Mouse (Mus musculus): ENCODE measurements around the gene Hbb-bs.
"Not testable (repeated sequence)": the region's sequence is repeated elsewhere in the genome, so short reads cannot be mapped to it uniquely, and the experiment has no call there.

Hbb-bs gene

DNA sequence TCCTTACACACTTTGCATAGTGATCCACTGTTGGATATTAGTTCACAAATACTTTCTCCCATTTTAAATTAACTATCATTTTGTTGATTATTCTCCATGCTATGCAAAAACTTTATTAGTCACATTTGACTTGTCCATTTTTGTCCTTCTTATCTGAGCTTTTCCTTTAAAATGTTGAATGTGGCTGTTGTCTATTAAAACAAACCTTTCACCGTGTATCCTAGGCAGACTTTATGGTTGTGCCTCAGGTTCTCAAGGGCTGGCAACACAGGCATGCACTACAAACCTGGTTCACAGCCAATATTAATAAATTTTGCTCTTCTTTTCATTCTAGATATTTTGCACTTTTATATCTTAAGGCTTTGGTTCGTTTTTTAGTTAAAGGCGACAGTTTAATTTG is 17.1 kb downstream of the Hbb-bs start:
- no peak for DNase-seq

DNA sequence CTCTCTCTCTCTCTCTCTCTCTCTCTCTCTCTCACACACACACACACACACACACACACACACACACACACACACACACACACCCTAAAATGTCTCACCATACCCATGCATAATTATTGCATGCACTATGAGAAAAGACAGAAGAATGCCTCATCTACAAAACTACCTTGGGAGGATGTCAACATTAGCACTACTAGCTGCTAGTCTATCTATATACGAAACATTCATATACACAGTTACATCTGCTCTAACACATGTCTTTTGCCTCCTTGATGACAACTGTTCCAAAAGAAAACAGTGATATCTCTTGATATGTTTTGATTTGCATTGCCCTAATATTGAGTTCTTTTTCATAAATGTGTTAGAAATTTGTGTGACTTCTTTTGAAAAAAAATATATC is 17.6 kb downstream of the Hbb-bs start:
- no peak for DNase-seq

DNA sequence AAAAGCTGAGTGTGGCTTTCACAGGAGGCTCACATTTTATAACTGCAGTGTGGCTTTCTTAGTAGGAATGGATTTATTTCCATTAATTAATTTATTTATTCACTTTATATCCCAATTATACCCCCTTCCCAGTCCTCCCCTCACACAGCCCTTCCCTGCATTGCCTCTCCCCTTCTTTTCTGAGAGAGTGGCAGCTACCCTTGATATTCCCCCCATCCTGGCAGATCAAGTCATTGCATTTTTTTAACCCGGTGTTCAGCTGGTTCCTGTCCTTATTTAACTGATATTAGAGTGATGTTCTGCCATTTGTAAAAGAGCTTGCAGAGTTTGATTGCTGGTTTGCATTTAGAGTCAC is 18.1 kb downstream of the Hbb-bs start:
- DNase-seq = no peak

DNA sequence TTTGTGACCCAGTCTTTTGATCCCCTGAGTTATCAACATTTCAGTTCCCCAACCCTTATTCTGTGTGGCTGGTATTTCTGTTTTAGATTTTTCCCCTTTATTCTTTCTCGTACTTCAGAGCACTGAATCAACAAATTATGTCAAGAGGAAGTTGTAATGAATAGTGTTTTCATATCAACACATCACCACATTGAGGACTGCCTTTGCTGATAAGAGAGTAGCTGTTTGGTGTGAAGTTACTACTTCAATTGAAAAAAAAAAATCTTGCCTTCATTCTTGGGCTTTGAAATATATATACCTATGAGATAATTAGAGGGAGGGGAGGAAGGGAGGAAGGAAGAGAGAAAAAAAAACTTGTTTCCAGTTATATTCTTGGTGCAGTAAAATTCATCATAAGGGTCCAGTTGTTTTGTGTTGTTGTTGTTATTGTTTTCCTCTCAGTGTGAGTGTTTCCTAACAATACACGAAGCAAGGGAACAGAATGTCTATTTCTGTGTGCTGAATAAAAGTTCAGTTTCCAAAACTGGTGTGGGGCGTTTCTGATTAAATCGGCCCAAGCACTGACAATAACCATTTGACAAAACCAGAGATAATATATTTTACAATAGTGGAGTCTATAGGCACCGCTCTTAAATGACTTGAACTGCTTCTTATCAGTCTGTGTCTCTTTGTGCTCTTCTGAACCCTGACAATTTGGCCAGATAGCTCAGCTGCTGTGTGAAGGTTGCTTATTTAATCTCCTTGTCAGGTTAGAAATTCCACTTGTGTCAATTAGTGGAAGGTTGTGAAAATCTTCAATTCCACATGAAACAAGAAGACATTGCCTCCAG is 18.7 kb downstream of the Hbb-bs start:
- no peak for DNase-seq

DNA sequence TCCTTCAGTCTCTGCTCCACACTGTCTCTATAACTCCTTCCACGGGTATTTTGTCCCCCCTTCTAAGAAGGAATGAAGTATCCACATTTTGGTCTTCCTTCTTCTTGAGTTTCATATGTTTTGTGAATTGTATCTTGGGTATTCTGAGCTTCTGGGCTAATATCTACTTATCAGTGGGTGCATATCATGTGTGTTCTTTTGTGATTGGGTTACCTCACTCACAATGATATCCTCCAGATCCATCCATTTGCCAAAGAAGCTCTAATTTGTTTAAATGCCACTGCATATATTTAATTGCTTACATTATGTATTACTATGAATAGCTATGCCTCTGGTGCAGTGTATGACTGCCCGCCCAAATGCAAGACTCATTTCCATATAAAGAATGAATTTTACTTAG is 19.8 kb downstream of the Hbb-bs start:
- DNase-seq = not testable (repeated sequence)

DNA sequence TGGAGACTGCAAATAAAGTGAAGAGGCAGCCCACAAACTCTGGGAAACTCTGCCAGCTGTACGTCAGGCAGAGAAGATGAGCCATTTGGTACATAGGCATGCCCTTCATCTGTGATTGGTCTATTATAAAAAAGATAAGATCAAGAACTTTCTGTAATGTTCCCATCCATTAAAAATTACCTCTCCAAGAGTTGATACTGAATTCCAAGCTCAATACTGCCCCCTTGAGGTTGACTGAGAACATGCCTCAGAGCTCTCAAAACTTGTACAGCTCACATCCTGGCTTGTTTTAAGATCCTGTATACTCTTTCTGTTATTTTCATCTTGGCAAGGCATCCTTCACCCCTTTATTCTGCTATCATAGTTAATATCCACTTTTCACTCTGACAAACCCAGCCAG is 21.0 kb downstream of the Hbb-bs start:
- DNase-seq = no peak

DNA sequence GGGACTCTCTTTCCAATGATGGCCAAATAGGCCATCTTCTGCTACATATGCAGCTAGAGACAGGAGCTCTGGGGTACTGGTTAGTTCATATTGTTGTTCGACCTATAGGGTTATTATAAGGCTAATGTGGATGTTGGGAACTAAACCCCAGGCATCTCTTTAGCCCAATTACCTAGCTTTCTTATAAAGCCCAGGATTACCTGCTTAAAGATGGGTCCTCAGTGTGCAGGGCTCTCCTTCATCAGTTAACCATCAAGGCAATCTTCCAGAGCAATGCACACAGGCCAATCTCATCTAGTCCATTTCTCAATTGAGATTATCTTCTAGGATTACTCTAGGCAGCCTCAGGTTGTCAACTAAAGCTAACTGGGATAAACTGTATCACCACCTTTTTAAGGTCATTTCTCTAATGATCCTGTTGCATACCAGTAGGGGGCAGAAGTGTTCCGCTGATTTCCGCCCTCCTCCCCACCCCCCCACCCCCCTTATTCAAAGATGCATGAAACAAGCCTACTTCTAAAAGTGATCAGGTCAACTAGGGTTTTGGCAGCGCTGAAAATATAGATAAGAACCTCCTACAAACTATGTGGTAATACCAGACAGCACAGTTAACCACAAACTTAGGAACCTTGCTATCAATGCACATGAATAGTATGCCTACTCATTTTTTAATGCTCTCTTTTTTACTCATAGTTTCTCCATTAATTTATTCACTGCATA is 35.1 kb downstream of the Hbb-bs start:
- no peak for DNase-seq

DNA sequence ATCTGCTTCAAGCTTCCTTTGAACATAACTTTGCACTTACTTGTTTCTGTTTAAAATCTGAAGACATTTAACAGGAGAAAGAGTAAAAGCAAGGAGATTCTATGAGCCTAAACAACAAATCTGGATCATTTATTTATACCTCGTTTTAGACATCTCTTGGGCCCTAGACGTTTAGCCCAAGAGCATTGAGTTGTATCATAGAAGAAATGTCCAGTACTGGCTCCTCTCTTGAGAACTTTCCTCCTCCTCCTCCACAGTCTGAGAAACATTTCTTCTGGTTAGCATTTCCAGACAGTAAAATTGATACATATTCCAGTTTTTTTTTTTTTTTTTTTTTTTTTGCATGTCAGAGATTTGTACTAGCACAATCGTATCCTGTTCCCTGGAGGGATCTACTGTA is 36.2 kb downstream of the Hbb-bs start, which contains the start of gene Olfr67:
Gene Olfr67, minus strand, starts transcription at position 101 of the 400 bp plus-strand sequence.
- no peak for DNase-seq

DNA sequence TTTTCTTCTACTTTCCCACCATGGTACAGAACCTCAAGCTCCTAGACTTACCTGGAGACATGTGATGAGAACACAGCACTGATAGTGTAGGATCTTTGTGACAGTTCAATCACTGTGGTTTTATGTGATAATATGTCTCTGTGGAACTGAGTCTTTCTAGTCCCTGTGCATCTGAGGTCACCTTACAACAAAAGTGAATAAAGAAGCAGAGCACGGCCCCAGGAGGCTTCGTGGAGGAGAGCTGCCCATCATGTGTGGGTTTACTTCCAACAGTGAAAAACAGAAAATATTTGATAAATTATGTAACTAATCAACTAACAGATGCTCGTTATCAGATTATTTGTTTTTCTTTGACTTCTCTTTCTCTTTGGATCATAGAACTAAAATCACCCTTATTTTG is 48.3 kb downstream of the Hbb-bs start, which contains the start of gene Olfr68:
Gene Olfr68, minus strand, starts transcription at position 101 of the 400 bp plus-strand sequence.
- no peak for DNase-seq

DNA sequence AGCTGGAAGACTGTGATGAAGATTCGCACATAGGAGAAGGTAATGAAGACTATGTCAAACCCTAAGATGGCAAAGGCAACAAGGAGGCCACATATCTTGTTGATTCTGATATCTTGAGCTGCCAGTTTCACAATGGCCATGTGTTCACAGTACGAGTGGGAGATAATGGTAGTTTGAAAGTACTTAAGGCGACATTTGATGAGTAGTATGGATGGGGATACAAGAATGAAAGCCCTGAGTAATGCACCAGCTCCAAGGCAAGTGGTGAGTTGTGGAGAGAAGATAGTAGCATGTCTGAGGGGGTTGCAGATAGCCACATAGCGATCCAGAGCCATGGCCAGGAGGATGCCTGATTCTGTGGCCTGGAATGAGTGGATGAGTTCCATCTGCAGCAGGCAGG is 50.2 kb downstream of the Hbb-bs start:
- not testable (repeated sequence) for DNase-seq

All from kidney, adult 18-20 months (tissue).